Mouse (Mus musculus): ENCODE data around the gene Gm10799. TPM values are rescaled to one million over a fixed set of nuclear protein-coding genes. Genes with fewer than 3 reads are reported as not detected.

Gm10799 gene
- polyA plus RNA-seq (2017; shearing (Covaris generic)), result not detected

GRCm38 (mm10) chr2:104068450-104068849 lies at the start of gene Gm10799:
Gene Gm10799 (minus strand): TSS chr2:104068550.

DNA sequence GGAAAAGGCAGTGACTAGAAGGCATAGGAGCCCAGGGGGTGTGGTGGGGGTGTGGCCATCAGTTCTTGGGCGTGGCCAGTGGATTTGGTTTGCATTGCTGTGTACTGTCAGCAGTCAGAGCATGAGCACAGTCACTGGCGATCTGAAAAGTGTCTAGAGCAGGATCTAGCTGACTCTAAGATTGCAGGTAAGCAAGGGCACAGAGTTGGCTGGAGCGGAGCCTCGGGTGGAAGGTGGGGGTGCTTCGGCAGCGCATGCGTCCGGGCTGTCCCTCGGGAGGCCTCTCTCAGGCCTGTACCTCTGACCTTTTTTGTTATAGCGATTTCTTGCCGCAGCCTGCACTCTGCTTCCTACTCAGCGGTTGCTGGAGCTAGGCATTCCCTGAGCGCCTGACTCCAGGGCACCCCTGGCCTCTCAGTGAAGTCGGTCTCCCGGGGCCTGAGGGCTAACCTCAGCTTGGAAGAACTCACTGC lies 27.4 kb upstream of the Gm10799 start, which contains the start of gene Cd59a:
Gene Cd59a (plus strand): TSS at position 61 of the 473 bp plus-strand sequence.

GRCm38 (mm10) chr2:104069704-104070185 lies 1.4 kb upstream of the Gm10799 start, which contains the start of gene Cd59b:
Gene Cd59b (plus strand): TSS chr2:104069849.

DNA sequence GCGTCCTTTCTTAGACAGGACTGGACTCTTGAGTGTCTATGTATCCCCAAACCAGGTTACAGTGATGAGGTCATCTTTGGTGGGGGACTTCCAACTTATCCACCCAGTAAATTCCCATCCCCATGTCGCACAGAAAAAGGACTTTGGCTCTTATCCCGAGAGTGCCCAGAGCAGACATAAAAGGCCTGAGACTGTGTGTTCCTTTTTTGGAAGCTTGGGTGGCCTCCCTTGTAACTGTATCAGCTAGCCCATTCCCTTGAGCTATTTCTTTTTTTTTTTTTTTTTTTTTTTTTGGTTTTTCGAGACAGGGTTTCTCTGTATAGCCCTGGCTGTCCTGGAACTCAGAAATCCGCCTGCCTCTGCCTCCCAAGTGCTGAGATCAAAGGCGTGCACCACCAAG lies 2.8 kb downstream of the Gm10799 start, which contains the start of gene Gm10912:
Gene Gm10912 (plus strand): TSS at position 301 of the 400 bp plus-strand sequence.

DNA sequence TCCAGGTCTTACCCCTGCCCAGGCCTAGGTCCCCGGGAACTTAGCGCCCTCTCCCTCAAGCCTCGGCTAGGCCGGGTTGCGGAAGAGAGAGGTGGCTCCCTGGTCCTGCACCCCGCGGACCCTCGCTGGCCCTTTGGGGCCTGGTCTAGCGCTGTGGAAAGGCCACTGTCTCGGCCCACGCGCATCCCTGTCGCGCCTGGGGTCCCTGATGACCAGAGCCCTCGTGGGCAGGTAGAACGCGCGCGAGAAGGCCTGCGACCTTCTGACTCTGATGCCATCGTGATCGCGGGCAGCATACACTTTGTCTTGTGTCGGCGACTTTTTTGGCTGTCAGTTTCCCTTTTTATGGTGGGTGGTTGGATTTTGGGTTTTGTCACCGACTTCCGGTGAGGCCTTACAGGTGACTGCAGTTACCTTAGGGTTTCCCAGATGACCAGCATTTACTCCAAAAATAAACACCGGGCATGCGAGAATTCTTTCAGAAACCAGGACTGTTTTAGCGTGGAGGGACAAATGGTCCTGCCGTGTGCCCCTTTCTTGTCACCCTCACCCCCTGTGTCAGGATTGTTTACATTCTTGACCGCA lies 40.1 kb downstream of the Gm10799 start, which contains the start of gene 4931422A03Rik:
Gene 4931422A03Rik (minus strand): TSS at position 223 of the 585 bp plus-strand sequence.

DNA sequence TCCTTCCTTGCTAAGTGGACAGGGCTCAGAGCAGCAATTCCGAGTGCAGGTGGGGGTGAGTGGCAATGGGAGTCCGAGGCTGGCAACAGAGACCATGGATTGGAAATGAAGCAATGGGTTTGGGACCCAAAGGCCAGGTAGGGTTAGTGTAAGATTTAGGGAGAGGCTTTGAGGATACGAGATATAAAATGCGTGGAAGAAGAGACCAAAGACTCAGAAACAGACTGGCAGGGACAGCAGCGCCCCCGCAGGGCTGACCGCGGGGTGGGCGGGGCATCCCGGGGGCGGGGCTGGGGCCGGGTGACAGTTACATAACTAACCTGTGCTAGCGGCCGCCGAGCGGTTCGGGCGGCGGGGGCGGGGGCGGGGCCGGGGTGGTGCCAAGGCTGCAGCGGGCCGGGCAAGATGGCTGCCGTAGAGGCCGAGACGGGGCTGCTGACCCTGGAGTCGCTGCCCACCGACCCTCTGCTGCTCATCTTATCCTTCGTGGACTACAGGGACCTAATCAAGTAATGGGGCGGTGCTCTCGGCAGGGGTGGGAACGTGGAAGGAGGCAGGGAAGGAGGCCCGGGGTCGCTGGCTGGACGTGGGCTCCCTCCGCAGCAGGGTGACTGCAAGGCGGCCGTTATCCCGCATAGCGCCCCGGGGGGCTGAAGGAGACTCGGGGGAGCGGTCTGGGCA lies 40.8 kb downstream of the Gm10799 start, which contains the start of gene Fbxo3:
Gene Fbxo3 (plus strand): TSS at position 264 of the 681 bp plus-strand sequence.

Other genes with a start within 250 kb of the Gm10799 start
- gene Lmo2, start 110.6 kb downstream of the Gm10799 start, polyA plus RNA-seq (2017; shearing (Covaris generic)), result 0.56 TPM
- 38.4 TPM for gene Fbxo3, start 40.8 kb downstream of the Gm10799 start, polyA plus RNA-seq (2017; shearing (Covaris generic))
- gene 4931422A03Rik, start 40.2 kb downstream of the Gm10799 start, polyA plus RNA-seq (2017; shearing (Covaris generic)), result 6.4 TPM
- gene Gm10912, start 2.7 kb downstream of the Gm10799 start, polyA plus RNA-seq (2017; shearing (Covaris generic)), result 0.27 TPM
- gene Cd59b, start 1.3 kb upstream of the Gm10799 start, polyA plus RNA-seq (2017; shearing (Covaris generic)), result not detected
- not detected for gene Cd59a, start 27.3 kb upstream of the Gm10799 start, polyA plus RNA-seq (2017; shearing (Covaris generic))
- not detected for gene A930018P22Rik, start 54.2 kb upstream of the Gm10799 start, polyA plus RNA-seq (2017; shearing (Covaris generic))